Mouse (Mus musculus) regulatory T cell (primary cell): ENCODE data around the gene Rhcg.

Experiments used
- in situ Hi-C: fragments of 300-600 bp; cut with MboI, MseI; formaldehyde crosslinking; loops from one replicate; pipeline ENCODE4 v1.15.1; 2025; ENCODE audit warnings: high pct_unique_total_duplicates

Rhcg gene

GRCm38 (mm10) chr7:79602006-79602405, 15.5 kb downstream of the Rhcg start:
- in situ Hi-C loops = no loop called here

- in situ Hi-C loops = no loop called here
These were observed 17.3 kb downstream of the Rhcg start for GRCm38 (mm10) chr7:79600122-79600521.

- in situ Hi-C loops = loop anchor here (5.0 kb wide), 2 partner anchors 48 to 98 kb away; no protein-coding TSS in a partner anchor
These were observed 22.6 kb downstream of the Rhcg start for GRCm38 (mm10) chr7:79594854-79595253.

GRCm38 (mm10) chr7:79591812-79592731, 25.4 kb downstream of the Rhcg start:
- in situ Hi-C loops = loop anchor here (5.0 kb wide), 2 partner anchors 45 to 95 kb away; no protein-coding TSS in a partner anchor

- in situ Hi-C loops = loop anchor here (5.0 kb wide), 2 partner anchors 43 to 93 kb away; no protein-coding TSS in a partner anchor
These were observed 26.8 kb downstream of the Rhcg start for GRCm38 (mm10) chr7:79590560-79591110.

- in situ Hi-C loops = loop anchor here (5.0 kb wide), 2 partner anchors 43 to 93 kb away; no protein-coding TSS in a partner anchor
These were observed 27.5 kb downstream of the Rhcg start for GRCm38 (mm10) chr7:79589763-79590559.

GRCm38 (mm10) chr7:79588284-79588683, 29.2 kb downstream of the Rhcg start:
- in situ Hi-C loops = no loop called here

- in situ Hi-C loops = no loop called here
These were observed 38.6 kb downstream of the Rhcg start for GRCm38 (mm10) chr7:79578851-79579241.

- in situ Hi-C loops = no loop called here
These were observed 39.3 kb downstream of the Rhcg start for GRCm38 (mm10) chr7:79577931-79578850.

GRCm38 (mm10) chr7:79577096-79577874, 40.2 kb downstream of the Rhcg start:
- in situ Hi-C loops = no loop called here

- in situ Hi-C loops = no loop called here
These were observed 40.8 kb downstream of the Rhcg start for GRCm38 (mm10) chr7:79576659-79577058.

- in situ Hi-C loops = no loop called here
These were observed 45.2 kb downstream of the Rhcg start for GRCm38 (mm10) chr7:79572191-79572818.

- in situ Hi-C loops = no loop called here
These were observed 48.4 kb downstream of the Rhcg start for GRCm38 (mm10) chr7:79568937-79569535.

GRCm38 (mm10) chr7:79568212-79568611, 49.2 kb downstream of the Rhcg start:
- in situ Hi-C loops = no loop called here

- in situ Hi-C loops = no loop called here
These were observed 53.8 kb downstream of the Rhcg start for GRCm38 (mm10) chr7:79563675-79564074.

- in situ Hi-C loops = no loop called here
These were observed 55.1 kb downstream of the Rhcg start for GRCm38 (mm10) chr7:79562385-79562784.

GRCm38 (mm10) chr7:79558698-79559097, 58.8 kb downstream of the Rhcg start:
- in situ Hi-C loops = no loop called here

GRCm38 (mm10) chr7:79557728-79558221, 59.7 kb downstream of the Rhcg start:
- in situ Hi-C loops = no loop called here
